Mouse (Mus musculus) urinary bladder, postnatal 0 days (tissue): ENCODE data around the gene Moxd2. TPM values are rescaled to one million over a fixed set of nuclear protein-coding genes. Genes with fewer than 3 reads are reported as not detected.

Experiments
- polyA plus RNA-seq: library from polyadenylated mRNA; unstranded; fragments of >200 nt; fragmentation: Nextera tagmentation; extraction: Ambion mirVana; gene quantifications from 2 replicates; pipeline ENCODE4 v1.2.1, GENCODE M21; 2015

The Moxd2 gene
- not detected in 2 replicates for polyA plus RNA-seq

DNA sequence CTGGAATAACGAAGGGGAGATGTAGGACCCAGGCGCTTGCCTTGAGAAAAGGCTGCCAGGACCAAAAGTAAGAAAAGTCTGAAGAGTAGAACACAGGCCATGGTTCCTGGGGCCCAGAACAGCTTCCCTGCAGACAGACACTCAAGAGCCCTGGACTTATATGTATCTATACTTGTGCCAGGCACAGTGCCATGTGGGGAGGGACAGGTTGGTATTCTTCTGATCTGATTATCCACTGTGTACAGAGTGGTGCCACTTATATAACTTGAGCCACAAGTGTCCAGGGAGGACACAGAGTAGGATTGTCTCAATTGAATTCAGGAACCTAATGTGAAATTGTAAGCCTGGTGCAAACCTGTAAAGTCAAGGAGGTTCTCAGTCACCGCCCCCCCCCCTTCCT, at the start of gene Moxd2:
TSS of gene Moxd2 (minus strand) at position 101 of the 400 bp plus-strand sequence.

DNA sequence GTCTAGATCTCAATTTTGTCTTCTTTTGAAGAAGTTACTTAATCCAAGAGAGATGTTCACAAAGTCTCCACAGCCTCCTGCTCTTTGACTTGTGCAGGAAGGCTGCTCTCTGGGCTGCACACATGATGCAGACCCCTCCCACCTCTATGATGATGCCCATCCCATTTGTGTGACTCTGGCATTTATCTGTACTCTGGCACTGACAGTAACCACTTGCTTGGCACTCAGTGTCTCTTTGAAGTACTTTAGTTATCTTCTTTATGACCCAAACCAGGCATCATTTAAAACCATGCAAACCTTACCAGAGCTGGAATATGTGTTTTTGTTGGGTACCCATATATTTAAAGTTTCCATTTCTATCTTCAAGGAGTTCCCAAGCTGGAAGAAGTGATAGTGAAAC, 13.0 kb upstream of the Moxd2 start, which contains the start of gene Prss58:
TSS of gene Prss58 (minus strand) at position 101 of the 400 bp plus-strand sequence.

Other genes with a start within 250 kb of the Moxd2 start
- gene Prss58, start 12.9 kb upstream of the Moxd2 start, polyA plus RNA-seq, result not detected in 2 replicates
- not detected in 2 replicates for gene 1700074P13Rik, start 53.1 kb upstream of the Moxd2 start, polyA plus RNA-seq
- gene Gm4744, start 64.4 kb upstream of the Moxd2 start, polyA plus RNA-seq, result not detected in 2 replicates
- gene 1810009J06Rik, start 77.3 kb upstream of the Moxd2 start, polyA plus RNA-seq, result not detected in 2 replicates
- not detected in 2 replicates for gene Gm2663, start 112.0 kb upstream of the Moxd2 start, polyA plus RNA-seq
- gene 2210010C04Rik, start 148.0 kb upstream of the Moxd2 start, polyA plus RNA-seq, result not detected in 2 replicates